Mouse (Mus musculus) embryonic fibroblast, embryonic 13.5 days (primary cell): Measurements from ENCODE around the gene Bcl11b.

ENCODE experiments used
- CTCF ChIP-seq: IDR thresholded peaks from 2 replicates; pipeline ENCODE4 v1.5.1; 2011; ENCODE audit warnings: mild to moderate bottlenecking, control low read depth, low read length, moderate library complexity, borderline replicate concordance; ENCODE audit not compliant: insufficient read depth
- POLR2A ChIP-seq: IDR thresholded peaks from 2 replicates; pipeline ENCODE4 v1.6.1; 2011; ENCODE audit warnings: low read depth, mild to moderate bottlenecking, control low read depth, low read length, moderate library complexity

GRCm38 (mm10) chr12:107928905-107929304, 74.5 kb downstream of the Bcl11b start:
- TF ChIP-seq POLR2A (no peak), CTCF (no peak)
